Mouse (Mus musculus): ENCODE results near the gene Zfp146.

DNA sequence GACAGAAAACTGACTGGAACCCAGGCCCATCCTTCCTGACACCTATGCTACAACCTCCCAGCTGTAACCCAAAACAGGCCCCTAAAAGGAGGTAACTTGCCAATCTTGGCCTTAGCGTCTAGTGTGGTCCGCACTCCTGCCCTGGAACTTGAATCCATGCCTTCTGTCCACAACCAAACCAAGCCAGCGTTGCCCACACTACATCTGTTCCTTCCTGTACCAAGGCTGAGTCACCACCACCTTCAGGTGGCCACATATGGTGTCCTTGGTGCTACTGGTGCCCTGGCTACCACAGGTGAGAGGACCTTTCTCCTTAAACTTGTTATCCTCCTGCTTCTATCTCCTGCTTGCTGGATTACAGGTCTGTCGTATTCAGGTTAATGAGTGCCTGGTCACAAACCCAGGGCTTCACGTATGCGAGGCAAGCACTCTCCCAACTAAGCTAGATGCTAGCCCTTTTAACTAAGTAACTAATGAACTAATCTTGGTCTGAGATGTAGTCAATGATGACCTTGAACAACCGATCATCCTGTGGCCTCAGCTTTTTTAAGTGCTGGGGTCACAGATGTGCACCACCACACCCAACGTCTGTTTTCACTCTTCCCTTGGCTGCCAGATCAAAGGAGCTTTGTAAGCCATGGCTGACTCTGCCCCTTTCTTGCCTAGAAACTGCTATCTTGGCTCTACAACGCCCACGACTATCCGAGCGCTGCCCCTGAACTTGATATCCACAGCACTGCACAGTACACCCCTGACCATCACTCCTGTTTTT lies 19.0 kb upstream of the Zfp146 start:
- TF ChIP-seq CTCF (IDR thresholded peaks at IDR 0.05; ENCODE audit: low read depth) (no peak), EP300 (IDR thresholded peaks at IDR 0.05; ENCODE audit: low read depth) (no peak)
